In genomic region chr6:136554774-136555522, GRCm38 (mm10) we compare ENCODE assay signal across 8 mouse cellular contexts. TPM values are rescaled to one million over a fixed set of nuclear protein-coding genes. Genes with fewer than 3 reads are reported as not detected.
DNase-seq lines count a peak whose midpoint lies in the region; ATAC-seq lines count a peak whose summit lies in the region.

No protein-coding gene starts in this region.

- no peaks in the 10 kb centered on the region for H3K27me3 ChIP-seq in forebrain, embryonic 16.5 days (replicated peaks; ENCODE audit: control insufficient read depth, insufficient read depth, low read length)
- H3K27me3 ChIP-seq in midbrain, embryonic 11.5 days (ENCODE audit: control insufficient read depth, insufficient read depth, low read length), result no peaks in the 10 kb centered on the region

- 66% methylated on average over 7 of the region's 7 CpGs for WGBS in forebrain, embryonic 16.5 days
- 82% methylated on average over 7 of the region's 7 CpGs for WGBS in midbrain, embryonic 11.5 days

- H3K4me2 ChIP-seq in forebrain, embryonic 16.5 days (ENCODE audit: low read length), result peak overlapping the region; percentile 4; the same call in 1 of the 2 replicates
- no peak overlapping the region for H3K4me2 ChIP-seq in midbrain, embryonic 11.5 days

- no peaks in the 10 kb centered on the region for H3K9me3 ChIP-seq in forebrain, embryonic 16.5 days (ENCODE audit: control insufficient read depth, low read length)
- H3K9me3 ChIP-seq in midbrain, embryonic 11.5 days (ENCODE audit: control insufficient read depth, low read length), result no peaks in the 10 kb centered on the region

- peaks cover 30% of the 10 kb centered on the region for H3K4me1 ChIP-seq in forebrain, embryonic 16.5 days (replicated peaks; ENCODE audit: control insufficient read depth, insufficient read depth, low read length)
- no peaks in the 10 kb centered on the region; the same call in 1 of the 2 replicates for H3K4me1 ChIP-seq in midbrain, embryonic 11.5 days (ENCODE audit: control insufficient read depth, insufficient read depth, low read length)

- H3K36me3 ChIP-seq in forebrain, embryonic 16.5 days (ENCODE audit: control insufficient read depth, insufficient read depth), result peaks cover under 1% of the 10 kb centered on the region
- peaks cover under 1% of the 10 kb centered on the region; the same call in 1 of the 2 replicates for H3K36me3 ChIP-seq in midbrain, embryonic 11.5 days (ENCODE audit: control insufficient read depth, insufficient read depth, low read length)

- no peak overlapping the region for H3K9ac ChIP-seq in forebrain, embryonic 16.5 days (replicated peaks; ENCODE audit: low read depth, low read length)
- H3K9ac ChIP-seq in midbrain, embryonic 11.5 days (ENCODE audit: low read length), result no peak overlapping the region

- H3K27ac ChIP-seq in forebrain, embryonic 16.5 days (ENCODE audit: low read length), result peak overlapping the region; percentile 83
- H3K27ac ChIP-seq in midbrain, embryonic 11.5 days (ENCODE audit: low read depth, low read length), result peak overlapping the region; percentile 49

- DNase-seq in layer of hippocampus, adult 9-11 months, result peak; percentile 53
- DNase-seq in layer of hippocampus, adult 11-12 months (ENCODE audit: low spot score), result no peak
- peak; percentile 83 for DNase-seq in ZHBTc4 (ENCODE audit: low read depth, low spot score)
- DNase-seq in kidney, postnatal 14 days, result peak; percentile 36
- no peak for DNase-seq in midbrain, embryonic 11.5 days (ENCODE audit: low spot score, missing footprints)
- DNase-seq in thymus, postnatal 4 days, result peak; percentile 60
- DNase-seq in ovary, adult 18-20 months (ENCODE audit: low spot score), result no peak

- H3K4me3 ChIP-seq in forebrain, embryonic 16.5 days (replicated peaks; ENCODE audit: low read length), result no peak overlapping the region
- no peak overlapping the region for H3K4me3 ChIP-seq in midbrain, embryonic 11.5 days (ENCODE audit: low read depth, low read length)

- no peak for ATAC-seq in forebrain, embryonic 16.5 days
- ATAC-seq in midbrain, embryonic 11.5 days (ENCODE audit: low FRiP score), result peak; percentile 11; the same call in 1 of the 2 replicates

RNA-seq across cellular contexts. Expression of gene Atf7ip, which starts 49.0 kb away (rescaled TPM):
- 49.2 and 50.9 TPM in 2 replicates for polyA plus RNA-seq in forebrain, embryonic 16.5 days (2015; fragmentation: Nextera tagmentation; extraction: Ambion mirVana)
- 43.4 and 46.8 TPM in 2 replicates for polyA plus RNA-seq in midbrain, embryonic 11.5 days (2014; fragmentation: Nextera tagmentation; extraction: Ambion mirVana)

Comparison
In these comparisons a context has a peak if more than half of its experiments do, and no peak if none do; other contexts are left out.
1. DNase-seq: peak in layer of hippocampus, adult 9-11 months (single experiment), ZHBTc4 (single experiment), kidney, postnatal 14 days (single experiment) and thymus, postnatal 4 days (single experiment); none in layer of hippocampus, adult 11-12 months (single experiment), midbrain, embryonic 11.5 days (single experiment) and ovary, adult 18-20 months (single experiment).